Comparison of ENCODE assay signal across 9 mouse cellular contexts in the genomic region with DNA sequence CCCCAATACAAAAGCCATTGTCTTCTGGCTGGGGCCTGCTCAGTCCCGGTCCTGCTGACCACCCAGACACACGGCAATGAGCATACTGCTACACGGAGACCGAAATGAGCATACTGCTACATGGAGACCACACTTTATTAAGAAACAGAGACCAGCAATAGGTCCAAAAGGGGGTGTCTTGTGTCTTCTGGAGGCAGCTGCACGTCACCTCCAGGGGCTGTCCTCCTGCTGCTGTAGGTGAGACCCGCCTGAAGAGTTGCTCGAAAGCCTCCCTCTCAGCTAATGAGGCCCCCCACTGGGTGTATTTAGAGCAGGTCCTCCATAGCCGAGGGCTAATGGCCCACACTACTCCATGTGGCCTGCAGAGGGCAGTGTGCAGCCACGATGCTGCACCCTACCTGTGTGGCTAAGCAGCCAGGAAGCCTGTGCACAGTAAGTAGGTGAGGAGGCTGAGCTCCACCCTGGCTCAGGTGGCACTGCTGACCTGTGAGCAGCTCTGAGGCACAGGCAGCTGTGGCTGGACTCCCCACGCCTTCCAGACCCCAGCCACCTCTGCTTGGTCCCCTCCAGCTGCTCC. TPM values are rescaled to one million over a fixed set of nuclear protein-coding genes. Genes with fewer than 3 reads are reported as not detected.
DNase-seq lines count a peak whose midpoint lies in the region; ATAC-seq and TF ChIP-seq lines count a peak whose summit lies in the region.
"Had no signal": no experiment of that assay in that cellular context is flagged by ENCODE, and none has a peak within 500 bp of the region (broad histone marks: within the 10 kb centered on the region; RNA-seq: fewer than 3 reads in every experiment).

No protein-coding gene starts in this region.

- intact Hi-C loops in gastrocnemius, postnatal 14 days (cut with DNase I; ENCODE audit: low total_unique reads) = loop anchor here (2.0 to 10.0 kb wide), 3 partner anchors 29 to 165 kb away; a partner anchor contains a TSS

- WGBS in liver, embryonic 16.5 days (ENCODE audit: insufficient replicate concordance) = 41% methylated on average over 10 of the region's 10 CpGs
- 32% methylated on average over 10 of the region's 10 CpGs for WGBS in neural tube, embryonic 13.5 days
- WGBS in thymus, adult 2 months = 58% methylated on average over 10 of the region's 10 CpGs

- TF ChIP-seq POLR2A in thymus, adult 2 months (IDR thresholded peaks at IDR 0.05; ENCODE audit: control insufficient read depth, extremely low read depth, insufficient read depth, low read length, poor library complexity) = no peak

- H3K9me3 ChIP-seq in G1E (replicated peaks) = no peaks in the 10 kb centered on the region
- no peaks in the 10 kb centered on the region for H3K9me3 ChIP-seq in liver, embryonic 16.5 days (replicated peaks; ENCODE audit: control insufficient read depth, low read length)
- H3K9me3 ChIP-seq in neural tube, embryonic 13.5 days = no peaks in the 10 kb centered on the region
- H3K9me3 ChIP-seq: heart, embryonic 13.5 days had no signal

- DNase-seq in 416B (ENCODE audit: low read depth) (peak; percentile 45), G1E (ENCODE audit: low spot score) (peak; percentile 80)
- peak; percentile 90 to 91 for DNase-seq in cerebellum, postnatal 14 days
- peak; percentile 56 for DNase-seq in gastrocnemius, postnatal 14 days
- DNase-seq in kidney, postnatal 10 days = peak; percentile 79
- DNase-seq in thymus, adult 2 months = peak; percentile 72

- peaks cover 60% of the 10 kb centered on the region for H3K36me3 ChIP-seq in G1E (replicated peaks)
- H3K36me3 ChIP-seq in liver, embryonic 16.5 days (ENCODE audit: control insufficient read depth, insufficient read depth) = peaks cover 12% of the 10 kb centered on the region
- H3K36me3 ChIP-seq in neural tube, embryonic 13.5 days = peaks cover 49% of the 10 kb centered on the region
- H3K36me3 ChIP-seq in thymus, adult 2 months (ENCODE audit: control insufficient read depth, insufficient read depth, low read length) = peaks cover 20% of the 10 kb centered on the region

- ATAC-seq in G1E (ENCODE audit: extremely low read depth, insufficient number of reproducible peaks, low FRiP score, poor library complexity, severe bottlenecking) = peak; percentile 59; the same call in 1 of the 2 replicates
- ATAC-seq in liver, embryonic 16.5 days (ENCODE audit: low read depth) = peak; percentile 57
- peak; percentile 64 for ATAC-seq in neural tube, embryonic 13.5 days (ENCODE audit: low read depth)

- H3K9ac ChIP-seq in liver, embryonic 16.5 days (ENCODE audit: low read depth, low read length) = no peak overlapping the region
- no peak overlapping the region for H3K9ac ChIP-seq in neural tube, embryonic 13.5 days
- H3K9ac ChIP-seq: heart, embryonic 13.5 days had no signal

- no peak overlapping the region for H3K4me2 ChIP-seq in liver, embryonic 16.5 days (ENCODE audit: low read depth, low read length)
- H3K4me2 ChIP-seq in neural tube, embryonic 13.5 days = no peak overlapping the region
- H3K4me2 ChIP-seq: heart, embryonic 13.5 days had no signal

- no peak overlapping the region for H3K27ac ChIP-seq in liver, embryonic 16.5 days (ENCODE audit: low read length)
- no peak overlapping the region for H3K27ac ChIP-seq in neural tube, embryonic 13.5 days (replicated peaks)
- H3K27ac ChIP-seq in thymus, adult 2 months (ENCODE audit: control insufficient read depth, insufficient read depth, low read length) = no peak overlapping the region
- H3K27ac ChIP-seq: heart, embryonic 13.5 days had no signal

- peaks cover 22% of the 10 kb centered on the region for H3K4me1 ChIP-seq in G1E (ENCODE audit: insufficient read depth, low read depth, low read length)
- peaks cover 9% of the 10 kb centered on the region for H3K4me1 ChIP-seq in liver, embryonic 16.5 days (ENCODE audit: control insufficient read depth, low read depth, low read length)
- peaks cover 38% of the 10 kb centered on the region for H3K4me1 ChIP-seq in neural tube, embryonic 13.5 days (replicated peaks)
- H3K4me1 ChIP-seq in thymus, adult 2 months (replicated peaks; ENCODE audit: control insufficient read depth, insufficient read depth, low read length) = no peaks in the 10 kb centered on the region

- no peak overlapping the region for H3K4me3 ChIP-seq in G1E (ENCODE audit: low read depth, low read length)
- H3K4me3 ChIP-seq in liver, embryonic 16.5 days (ENCODE audit: low read depth, low read length) = no peak overlapping the region
- H3K4me3 ChIP-seq in neural tube, embryonic 13.5 days = no peak overlapping the region
- H3K4me3 ChIP-seq in thymus, adult 2 months (ENCODE audit: control insufficient read depth, insufficient read depth, low read length) = no peak overlapping the region
- H3K4me3 ChIP-seq: heart, embryonic 13.5 days had no signal

- peaks cover 17% of the 10 kb centered on the region for H3K27me3 ChIP-seq in G1E (ENCODE audit: insufficient read depth, low read length)
- no peaks in the 10 kb centered on the region for H3K27me3 ChIP-seq in liver, embryonic 16.5 days (ENCODE audit: control insufficient read depth, insufficient read depth, low read depth, low read length)
- no peaks in the 10 kb centered on the region; the same call in 1 of the 2 replicates for H3K27me3 ChIP-seq in neural tube, embryonic 13.5 days
- no peaks in the 10 kb centered on the region for H3K27me3 ChIP-seq in thymus, adult 2 months (ENCODE audit: control insufficient read depth, insufficient read depth, low read length)

- peak; percentile 98 for TF ChIP-seq CTCF in G1E (IDR thresholded peaks at IDR 0.05; ENCODE audit: low read depth, low read length)
- peak; percentile 96 for TF ChIP-seq CTCF in thymus, adult 2 months (IDR thresholded peaks at IDR 0.05; ENCODE audit: borderline replicate concordance, control insufficient read depth, extremely low read depth, insufficient read depth, low read length, poor library complexity)

RNA-seq across cellular contexts. Expression of a gene that starts 14.5 kb away (rescaled TPM):
- 45.5 TPM in 2 replicates for total RNA-seq in G1E (2014; fragmentation: Nextera tagmentation)
- total RNA-seq in G1E (2017) = 23.9 and 29.9 TPM in 2 replicates
- polyA plus RNA-seq in G1E (2012) = 98.3 and 100 TPM in 2 replicates
- 10 to 100 TPM; 17.8 to 18.0 TPM for total RNA-seq in gastrocnemius, postnatal 14 days (2021)
- 2.2 and 2.7 TPM in 2 replicates for polyA plus RNA-seq in liver, embryonic 16.5 days (2015; fragmentation: Nextera tagmentation; extraction: Ambion mirVana)
- 16.2 and 18.6 TPM in 2 replicates for polyA plus RNA-seq in neural tube, embryonic 13.5 days (2015; fragmentation: Nextera tagmentation; extraction: Ambion mirVana)
- polyA plus RNA-seq in thymus, adult 2 months (2012; rRNA removed) = 188 and 190 TPM in 2 replicates

RNA-seq across cellular contexts. Expression of a gene that starts 22.1 kb away (rescaled TPM):
- total RNA-seq in G1E (2014; fragmentation: Nextera tagmentation) = not detected in 2 replicates
- 0.05 TPM in 1 of 2 replicates, not detected in the other for total RNA-seq in G1E (2017)
- not detected in 2 replicates for polyA plus RNA-seq in G1E (2012)
- 100 to 1,000 TPM in 1 of 2 experiments, 10 to 100 TPM in 1; 91.4 to 128 TPM for total RNA-seq in gastrocnemius, postnatal 14 days (2021)
- polyA plus RNA-seq in liver, embryonic 16.5 days (2015; fragmentation: Nextera tagmentation; extraction: Ambion mirVana) = 0.28 TPM in 1 of 2 replicates, not detected in the other
- 0.18 and 0.61 TPM in 2 replicates for polyA plus RNA-seq in neural tube, embryonic 13.5 days (2015; fragmentation: Nextera tagmentation; extraction: Ambion mirVana)
- 0.61 and 1.4 TPM in 2 replicates for polyA plus RNA-seq in thymus, adult 2 months (2012; rRNA removed)

RNA-seq across cellular contexts. Expression of a gene that starts 56.0 kb away (rescaled TPM):
- 28.3 and 42.6 TPM in 2 replicates for total RNA-seq in G1E (2014; fragmentation: Nextera tagmentation)
- 113 and 123 TPM in 2 replicates for total RNA-seq in G1E (2017)
- 205 and 223 TPM in 2 replicates for polyA plus RNA-seq in G1E (2012)
- 100 to 1,000 TPM; 342 TPM for total RNA-seq in gastrocnemius, postnatal 14 days (2021)
- polyA plus RNA-seq in liver, embryonic 16.5 days (2015; fragmentation: Nextera tagmentation; extraction: Ambion mirVana) = 130 and 141 TPM in 2 replicates
- 292 and 313 TPM in 2 replicates for polyA plus RNA-seq in neural tube, embryonic 13.5 days (2015; fragmentation: Nextera tagmentation; extraction: Ambion mirVana)
- polyA plus RNA-seq in thymus, adult 2 months (2012; rRNA removed) = 119 and 152 TPM in 2 replicates
